Mouse (Mus musculus): Measurements from ENCODE around the gene Pcgf2.
"Not testable (repeated sequence)": the region's sequence is repeated elsewhere in the genome, so short reads cannot be mapped to it uniquely, and the experiment has no call there.

Gene Pcgf2

GRCm38 (mm10) chr11:97669268-97669667 is 31.0 kb downstream of the Pcgf2 start:
- in situ Hi-C loops (cut with MseI, MboI) = no loop called here

GRCm38 (mm10) chr11:97668160-97668559 is 32.1 kb downstream of the Pcgf2 start:
- in situ Hi-C loops (cut with MseI, MboI) = no loop called here

GRCm38 (mm10) chr11:97666794-97667193 is 33.5 kb downstream of the Pcgf2 start:
- in situ Hi-C loops (cut with MseI, MboI) = no loop called here

- in situ Hi-C loops (cut with MseI, MboI) = no loop called here
These were observed 34.1 kb downstream of the Pcgf2 start for GRCm38 (mm10) chr11:97666221-97666620.

GRCm38 (mm10) chr11:97665431-97665830 is 34.9 kb downstream of the Pcgf2 start:
- in situ Hi-C loops (cut with MseI, MboI) = no loop called here

- in situ Hi-C loops (cut with MseI, MboI) = no loop called here
These were observed 35.5 kb downstream of the Pcgf2 start for GRCm38 (mm10) chr11:97664771-97665240.

- in situ Hi-C loops (cut with MseI, MboI) = no loop called here
These were observed 36.0 kb downstream of the Pcgf2 start for GRCm38 (mm10) chr11:97664339-97664665.

GRCm38 (mm10) chr11:97663528-97664338 is 36.6 kb downstream of the Pcgf2 start:
- in situ Hi-C loops (cut with MseI, MboI) = no loop called here

- in situ Hi-C loops (cut with MseI, MboI) = no loop called here
These were observed 37.3 kb downstream of the Pcgf2 start, which contains the start of gene Mllt6 for GRCm38 (mm10) chr11:97662893-97663527. Mllt6 (plus strand) TSS chr11:97663414.

- in situ Hi-C loops (cut with MseI, MboI) = no loop called here
These were observed 37.9 kb downstream of the Pcgf2 start for GRCm38 (mm10) chr11:97662207-97662892.

GRCm38 (mm10) chr11:97661648-97662133 is 38.6 kb downstream of the Pcgf2 start:
- in situ Hi-C loops (cut with MseI, MboI) = no loop called here

- in situ Hi-C loops (cut with MseI, MboI) = no loop called here
These were observed 39.3 kb downstream of the Pcgf2 start for GRCm38 (mm10) chr11:97660734-97661647.

GRCm38 (mm10) chr11:97659990-97660714 is 40.1 kb downstream of the Pcgf2 start:
- in situ Hi-C loops (cut with MseI, MboI) = no loop called here

GRCm38 (mm10) chr11:97659267-97659989 is 40.9 kb downstream of the Pcgf2 start:
- in situ Hi-C loops (cut with MseI, MboI) = no loop called here

- in situ Hi-C loops (cut with MseI, MboI) = no loop called here
These were observed 41.5 kb downstream of the Pcgf2 start for GRCm38 (mm10) chr11:97658751-97659266.

- in situ Hi-C loops (cut with MseI, MboI) = not testable (repeated sequence)
These were observed 42.3 kb downstream of the Pcgf2 start for GRCm38 (mm10) chr11:97657967-97658366.

- in situ Hi-C loops (cut with MseI, MboI) = no loop called here
These were observed 42.9 kb downstream of the Pcgf2 start for GRCm38 (mm10) chr11:97657184-97657945.

GRCm38 (mm10) chr11:97656269-97656971 is 43.9 kb downstream of the Pcgf2 start:
- in situ Hi-C loops (cut with MseI, MboI) = no loop called here
